Comparison of ENCODE assay signal across 20 mouse cellular contexts in genomic region chr10:41890537-41890936, GRCm38 (mm10).
DNase-seq lines count a peak whose midpoint lies in the region; ATAC-seq and TF ChIP-seq lines count a peak whose summit lies in the region.
"Had no signal": no experiment of that assay in that cellular context is flagged by ENCODE, and none has a peak within 500 bp of the region (broad histone marks: within the 10 kb centered on the region; RNA-seq: fewer than 3 reads in every experiment).

No protein-coding gene starts in this region.

- H3K9ac ChIP-seq in heart, adult 2 months (ENCODE audit: low read depth, low read length): no peak overlapping the region
- no peak overlapping the region for H3K9ac ChIP-seq in heart, embryonic 12.5 days
- H3K9ac ChIP-seq in liver, postnatal 0 days (replicated peaks): no peak overlapping the region; the same call in 1 of the 2 replicates
- no peak overlapping the region for H3K9ac ChIP-seq in liver, embryonic 12.5 days
- H3K9ac ChIP-seq: embryonic facial prominence, embryonic 13.5 days; forebrain, embryonic 13.5 days; forebrain, postnatal 0 days; hindbrain, embryonic 12.5 days had no signal

- TF ChIP-seq EP300 in heart, adult 2 months (IDR thresholded peaks at IDR 0.05; ENCODE audit: insufficient read depth, low read depth, low read length): no peak
- TF ChIP-seq EP300 in liver, postnatal 0 days (IDR thresholded peaks at IDR 0.05; ENCODE audit: low read depth): no peak

- H3K79me2 ChIP-seq in heart, adult 2 months (replicated peaks; ENCODE audit: control insufficient read depth, insufficient read depth, low read length): peaks cover 3% of the 10 kb centered on the region

- peaks cover 27% of the 10 kb centered on the region for H3K4me1 ChIP-seq in heart, adult 2 months (ENCODE audit: control insufficient read depth, insufficient read depth, low read length)
- H3K4me1 ChIP-seq in heart, embryonic 12.5 days (replicated peaks): peaks cover 32% of the 10 kb centered on the region
- H3K4me1 ChIP-seq in liver, postnatal 0 days (ENCODE audit: insufficient read depth): peaks cover 35% of the 10 kb centered on the region
- peaks cover 39% of the 10 kb centered on the region for H3K4me1 ChIP-seq in liver, embryonic 12.5 days
- peaks cover 12% of the 10 kb centered on the region for H3K4me1 ChIP-seq in small intestine, adult 2 months (ENCODE audit: control insufficient read depth, insufficient read depth, insufficient read length, low read length)
- H3K4me1 ChIP-seq in embryonic facial prominence, embryonic 10.5 days: peaks cover 27% of the 10 kb centered on the region

- H3K4me3 ChIP-seq in heart, adult 2 months: peak overlapping the region; percentile 9; the same call in 1 of the 2 replicates
- H3K4me3 ChIP-seq in heart, embryonic 12.5 days: no peak overlapping the region
- no peak overlapping the region for H3K4me3 ChIP-seq in liver, postnatal 0 days (ENCODE audit: low read depth, low read length)
- no peak overlapping the region for H3K4me3 ChIP-seq in liver, embryonic 12.5 days
- peak overlapping the region; percentile 28; the same call in 1 of the 2 replicates for H3K4me3 ChIP-seq in small intestine, adult 2 months (ENCODE audit: low read depth, low read length)
- no peak overlapping the region for H3K4me3 ChIP-seq in embryonic facial prominence, embryonic 10.5 days
- H3K4me3 ChIP-seq: embryonic facial prominence, embryonic 13.5 days; forebrain, embryonic 13.5 days; heart, embryonic 13.5 days; hindbrain, embryonic 12.5 days had no signal

- no peak for TF ChIP-seq POLR2A in heart, adult 2 months (IDR thresholded peaks at IDR 0.05; ENCODE audit: insufficient read depth, low read depth, low read length)
- TF ChIP-seq POLR2A in small intestine, adult 2 months (IDR thresholded peaks at IDR 0.05; ENCODE audit: low read depth, low read length): no peak

- no peak for TF ChIP-seq CTCF in heart, adult 2 months (IDR thresholded peaks at IDR 0.05)
- TF ChIP-seq CTCF in liver, postnatal 0 days (IDR thresholded peaks at IDR 0.05; ENCODE audit: low read depth): no peak
- no peak for TF ChIP-seq CTCF in small intestine, adult 2 months (IDR thresholded peaks at IDR 0.05; ENCODE audit: extremely low read depth, insufficient read length, insufficient replicate concordance, low read depth, low read length)

- peaks cover 39% of the 10 kb centered on the region for H3K36me3 ChIP-seq in heart, adult 2 months (ENCODE audit: control insufficient read depth, insufficient read depth, low read length)
- H3K36me3 ChIP-seq in heart, embryonic 12.5 days: no peaks in the 10 kb centered on the region
- peaks cover 4% of the 10 kb centered on the region for H3K36me3 ChIP-seq in liver, postnatal 0 days (replicated peaks; ENCODE audit: insufficient read depth, low read length)
- peaks cover 6% of the 10 kb centered on the region; the same call in 1 of the 2 replicates for H3K36me3 ChIP-seq in liver, embryonic 12.5 days
- peaks cover 9% of the 10 kb centered on the region for H3K36me3 ChIP-seq in small intestine, adult 2 months (ENCODE audit: control insufficient read depth, insufficient read depth, low read length)
- no peaks in the 10 kb centered on the region for H3K36me3 ChIP-seq in embryonic facial prominence, embryonic 10.5 days (replicated peaks)
- H3K36me3 ChIP-seq: embryonic facial prominence, embryonic 13.5 days; heart, embryonic 13.5 days; hindbrain, embryonic 12.5 days had no signal

- H3K4me2 ChIP-seq in heart, embryonic 12.5 days: no peak overlapping the region
- H3K4me2 ChIP-seq in liver, postnatal 0 days (ENCODE audit: low read depth, low read length): peak overlapping the region; percentile 11; the same call in 1 of the 2 replicates
- H3K4me2 ChIP-seq in liver, embryonic 12.5 days: no peak overlapping the region
- H3K4me2 ChIP-seq: embryonic facial prominence, embryonic 13.5 days; hindbrain, embryonic 12.5 days had no signal

- H3K27me3 ChIP-seq in heart, adult 2 months (ENCODE audit: control insufficient read depth, insufficient read depth, low read length): no peaks in the 10 kb centered on the region
- no peaks in the 10 kb centered on the region for H3K27me3 ChIP-seq in heart, embryonic 12.5 days (replicated peaks)
- H3K27me3 ChIP-seq in liver, postnatal 0 days (ENCODE audit: insufficient read depth, low read length): no peaks in the 10 kb centered on the region
- no peaks in the 10 kb centered on the region for H3K27me3 ChIP-seq in liver, embryonic 12.5 days (replicated peaks)
- H3K27me3 ChIP-seq in small intestine, adult 2 months (ENCODE audit: control insufficient read depth, insufficient read depth, low read length): no peaks in the 10 kb centered on the region
- H3K27me3 ChIP-seq in embryonic facial prominence, embryonic 10.5 days (replicated peaks; ENCODE audit: low read depth, poor library complexity, severe bottlenecking): no peaks in the 10 kb centered on the region
- H3K27me3 ChIP-seq: embryonic facial prominence, embryonic 13.5 days; forebrain, embryonic 13.5 days; heart, embryonic 13.5 days; hindbrain, embryonic 12.5 days had no signal

- no peaks in the 10 kb centered on the region for H3K9me3 ChIP-seq in heart, embryonic 12.5 days (replicated peaks)
- no peaks in the 10 kb centered on the region for H3K9me3 ChIP-seq in liver, postnatal 0 days (ENCODE audit: low read length)
- no peaks in the 10 kb centered on the region for H3K9me3 ChIP-seq in liver, embryonic 12.5 days (replicated peaks)
- H3K9me3 ChIP-seq in embryonic facial prominence, embryonic 10.5 days: no peaks in the 10 kb centered on the region
- H3K9me3 ChIP-seq: embryonic facial prominence, embryonic 13.5 days; forebrain, embryonic 13.5 days; heart, embryonic 13.5 days; hindbrain, embryonic 12.5 days had no signal

- no peak for ATAC-seq in heart, embryonic 12.5 days (ENCODE audit: insufficient number of reproducible peaks, low FRiP score)
- ATAC-seq in liver, postnatal 0 days: no peak
- no peak for ATAC-seq in liver, embryonic 12.5 days
- ATAC-seq: forebrain, embryonic 13.5 days; forebrain, postnatal 0 days; hindbrain, embryonic 16.5 days; inflammation-experienced regulatory T-cells, adult 6 months had no signal

- H3K27ac ChIP-seq in heart, adult 2 months: peak overlapping the region; percentile 100
- no peak overlapping the region for H3K27ac ChIP-seq in heart, embryonic 12.5 days (ENCODE audit: poor library complexity, severe bottlenecking)
- peak overlapping the region; percentile 44; the same call in 1 of the 2 replicates for H3K27ac ChIP-seq in liver, postnatal 0 days (ENCODE audit: low read depth)
- H3K27ac ChIP-seq in liver, embryonic 12.5 days: no peak overlapping the region
- peak overlapping the region; percentile 75 for H3K27ac ChIP-seq in small intestine, adult 2 months (ENCODE audit: insufficient read depth, low read depth, low read length)
- no peak overlapping the region for H3K27ac ChIP-seq in embryonic facial prominence, embryonic 10.5 days (replicated peaks)
- H3K27ac ChIP-seq: embryonic facial prominence, embryonic 13.5 days; forebrain, embryonic 13.5 days; heart, embryonic 13.5 days; hindbrain, embryonic 12.5 days had no signal

- intact Hi-C loops in heart, adult 2 months (cut with DNase I): no loop called here

- DNase-seq in heart, adult 2 months: no peak
- no peak for DNase-seq in liver, postnatal 0 days
- DNase-seq in fat pad, adult 2 months (ENCODE audit: extremely low read depth, low read depth, low spot score): peak; percentile 86
- DNase-seq in embryonic facial prominence, embryonic 10.5 days (ENCODE audit: low spot score): no peak
- DNase-seq: adrenal gland, adult 2 months; adrenal gland, postnatal 25 days; cerebellum, adult 8-10 months; cerebellum, postnatal 25 days; forebrain, postnatal 0 days; gastrocnemius, postnatal 36 days; heart, postnatal 4 days had no signal

Comparison
In these comparisons a context has a peak if more than half of its experiments do, and no peak if none do; other contexts are left out.
1. H3K27ac ChIP-seq: peak in heart, adult 2 months (single experiment), liver, postnatal 0 days (single experiment) and small intestine, adult 2 months (single experiment); none in heart, embryonic 12.5 days (single experiment), liver, embryonic 12.5 days (single experiment) and embryonic facial prominence, embryonic 10.5 days (single experiment).
2. H3K4me3 ChIP-seq: peak in heart, adult 2 months (single experiment) and small intestine, adult 2 months (single experiment); none in heart, embryonic 12.5 days (single experiment), liver, postnatal 0 days (single experiment), liver, embryonic 12.5 days (single experiment) and embryonic facial prominence, embryonic 10.5 days (single experiment).